Mouse (Mus musculus) lung, postnatal 0 days (tissue): ENCODE data around the gene Cltrn. TPM values are rescaled to one million over a fixed set of nuclear protein-coding genes. Genes with fewer than 3 reads are reported as not detected.

Source experiments
- ATAC-seq: fragments of 200-750 bp; cut with Nextera tagmentation; 2 replicates; pipeline ENCODE4 v1.8.0; 2017; ENCODE audit warnings: moderate library complexity
- DNase-seq: peaks from one replicate; pipeline ENCODE4 v3.0.0-alpha.2; 2016; ENCODE audit warnings: low spot score
- H3K27ac ChIP-seq: fragments of 300-500 bp; sonication (generic); 2 replicates; pipeline ENCODE4 v1.5.1; 2014; ENCODE audit warnings: antibody characterized with exemption, mild to moderate bottlenecking, low read length, mixed read lengths
- H3K27me3 ChIP-seq: fragments of 300-500 bp; sonication (generic); replicated peaks from 2 replicates; pipeline ENCODE4 v1.6.1; 2014; ENCODE audit warnings: low read length, mixed read lengths; ENCODE audit not compliant: insufficient read depth
- H3K36me3 ChIP-seq: fragments of 300-500 bp; sonication (generic); 2 replicates; pipeline ENCODE4 v1.6.1; 2014; ENCODE audit warnings: low read length, mixed read lengths; ENCODE audit not compliant: insufficient read depth
- H3K4me1 ChIP-seq: fragments of 300-500 bp; sonication (generic); 2 replicates; pipeline ENCODE4 v1.6.1; 2014; ENCODE audit warnings: antibody characterized with exemption, low read depth, low read length, mixed read lengths; ENCODE audit not compliant: insufficient read depth
- H3K4me2 ChIP-seq: fragments of 300-500 bp; sonication (generic); replicated peaks from 2 replicates; pipeline ENCODE4 v1.6.1; 2014; ENCODE audit warnings: low read depth, mild to moderate bottlenecking, low read length, moderate library complexity, mixed read lengths
- H3K4me3 ChIP-seq: fragments of 300-500 bp; sonication (generic); 2 replicates; pipeline ENCODE4 v1.5.1; 2014; ENCODE audit warnings: low read depth, low read length
- H3K9ac ChIP-seq: fragments of 300-500 bp; sonication (generic); replicated peaks from 2 replicates; pipeline ENCODE4 v1.6.1; 2014; ENCODE audit warnings: low read depth, mild to moderate bottlenecking
- H3K9me3 ChIP-seq: fragments of 300-500 bp; sonication (generic); 2 replicates; pipeline ENCODE4 v1.6.1; 2016; ENCODE audit warnings: low read length, mixed read lengths
- CTCF ChIP-seq: IDR thresholded peaks from 2 replicates; pipeline ENCODE4 v1.5.1; 2016; ENCODE audit warnings: antibody characterized with exemption, mild to moderate bottlenecking
- EP300 ChIP-seq: IDR thresholded peaks from 2 replicates; pipeline ENCODE4 v1.6.1; 2016; ENCODE audit warnings: antibody characterized with exemption, mild to moderate bottlenecking, control low read depth
- WGBS: fragments of 180-500 bp; shearing (Covaris S2); extraction: QIAGEN DNeasy Blood & Tissue Kit; methylation state at CpG from one replicate; pipeline ENCODE4 v1.1.7; 2014; 5-methylcytosine and 5-hydroxymethylcytosine counted together
- polyA plus RNA-seq: library from polyadenylated mRNA; unstranded; fragments of >200 nt; fragmentation: Nextera tagmentation; extraction: Ambion mirVana; gene quantifications from 2 replicates; pipeline ENCODE4 v1.2.1, GENCODE M21; 2015

Cltrn gene
- polyA plus RNA-seq, 1 experiment from 2014 or later: not detected

DNA sequence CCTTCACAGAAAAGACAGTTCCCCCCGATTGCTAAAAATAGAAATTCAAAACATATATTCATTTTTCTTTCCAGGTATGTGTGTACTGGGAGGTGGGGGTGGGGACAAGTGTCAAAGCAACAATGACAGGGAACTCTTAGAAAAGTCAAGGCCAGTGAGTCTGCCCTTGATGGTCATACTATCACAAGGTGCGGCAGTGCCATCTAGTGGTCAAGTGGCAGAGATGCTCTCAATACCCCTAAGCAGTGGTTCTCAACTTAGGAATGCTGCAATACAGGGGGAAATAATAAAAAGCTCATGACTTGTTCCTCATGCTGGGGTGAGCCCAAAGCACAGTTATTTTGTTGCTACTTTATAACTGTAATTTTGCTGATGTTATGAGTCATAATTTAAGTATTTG is 22.4 kb upstream of the Cltrn start:
- 10% methylated on average over 2 of the region's 2 CpGs for WGBS
- Histone ChIP-seq H3K27ac (no peak overlapping the region), H3K36me3 (no peaks in the 10 kb centered on the region), H3K9me3 (no peaks in the 10 kb centered on the region), H3K4me3 (no peak overlapping the region), H3K27me3 (no peaks in the 10 kb centered on the region), H3K4me1 (no peaks in the 10 kb centered on the region), H3K4me2 (no peak overlapping the region), H3K9ac (no peak overlapping the region)
- TF ChIP-seq CTCF: peak; percentile 86
- TF ChIP-seq EP300: no peak
- peak; percentile 84 for DNase-seq
- ATAC-seq: peak; percentile 75

DNA sequence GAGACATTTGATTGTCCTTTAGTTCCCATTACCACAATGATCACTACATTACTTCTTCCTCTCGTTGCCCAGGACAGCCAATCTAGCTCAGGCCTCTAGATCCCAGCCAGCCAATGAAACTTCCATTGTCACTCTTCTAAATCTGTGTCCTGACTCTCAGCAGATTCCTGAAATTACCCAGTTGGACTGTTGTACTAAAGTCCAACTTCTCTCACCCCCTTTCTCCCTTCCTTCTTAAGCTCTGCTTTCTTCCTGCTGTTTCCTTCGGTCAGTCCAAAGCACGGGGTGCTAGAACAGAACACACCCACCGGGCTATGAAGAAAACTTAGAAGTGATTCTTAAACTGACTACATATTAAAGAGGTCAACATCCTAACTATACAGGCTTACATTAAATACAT is 19.7 kb upstream of the Cltrn start:
- Histone ChIP-seq H3K27ac (no peak overlapping the region), H3K9ac (no peak overlapping the region), H3K9me3 (no peaks in the 10 kb centered on the region), H3K4me1 (no peaks in the 10 kb centered on the region), H3K36me3 (no peaks in the 10 kb centered on the region), H3K4me2 (no peak overlapping the region), H3K4me3 (no peak overlapping the region), H3K27me3 (no peaks in the 10 kb centered on the region)
- ATAC-seq (no peak), DNase-seq (no peak)
- WGBS: 79% methylated on average over 4 of the region's 4 CpGs
- TF ChIP-seq CTCF (no peak), EP300 (no peak)

- Histone ChIP-seq H3K9ac (peak within 1 kb of the TSS; percentile 51; the same call in 1 of the 2 replicates), H3K36me3 (no peaks in the 10 kb centered on the region), H3K27ac (peak within 1 kb of the TSS; percentile 81), H3K27me3 (no peaks in the 10 kb centered on the region), H3K4me1 (no peaks in the 10 kb centered on the region), H3K9me3 (no peaks in the 10 kb centered on the region), H3K4me2 (peak within 1 kb of the TSS; percentile 81), H3K4me3 (peak within 1 kb of the TSS; percentile 52)
- DNase-seq (peak; percentile 97), ATAC-seq (peak; percentile 99)
- 13% methylated on average over 48 of the region's 54 CpGs for WGBS
- TF ChIP-seq EP300 (0 out of 2 replicates have a peak, but pooled peaks have one; percentile 41), CTCF (no peak)
Observed at GRCm38 (mm10) chrX:164076040-164076775, 12.4 kb upstream of the Cltrn start, which contains the start of gene Siah1b. Gene Siah1b (minus strand): TSS chrX:164076493.

DNA sequence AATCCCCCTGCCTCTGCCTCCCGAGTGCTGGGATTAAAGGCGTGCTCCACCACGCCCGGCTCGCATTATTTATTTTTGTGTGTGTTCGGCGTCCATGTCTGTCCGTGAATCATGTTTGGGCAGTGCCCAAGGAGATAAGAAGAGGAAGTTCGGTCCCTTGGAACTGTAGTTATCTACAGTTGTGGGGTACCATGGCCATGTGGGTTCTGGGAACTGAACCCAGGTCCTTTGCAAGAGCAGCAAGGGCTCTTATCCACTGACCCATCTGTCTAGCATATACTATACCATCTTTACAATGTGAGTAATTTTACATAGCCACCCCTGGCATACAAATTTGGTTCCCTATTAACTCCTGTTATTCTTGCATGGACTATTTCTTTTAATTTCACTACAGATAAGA is 6.6 kb upstream of the Cltrn start:
- 85% methylated on average over 9 of the region's 9 CpGs for WGBS
- no peak overlapping the region for H3K9ac ChIP-seq
- DNase-seq (no peak), ATAC-seq (no peak)
- H3K9me3 ChIP-seq: no peaks in the 10 kb centered on the region
- H3K4me1 ChIP-seq: no peaks in the 10 kb centered on the region
- no peaks in the 10 kb centered on the region for H3K27me3 ChIP-seq
- no peak overlapping the region for H3K4me3 ChIP-seq
- no peaks in the 10 kb centered on the region for H3K36me3 ChIP-seq
- H3K27ac ChIP-seq: no peak overlapping the region
- TF ChIP-seq EP300: no peak
- TF ChIP-seq CTCF: no peak
- H3K4me2 ChIP-seq: no peak overlapping the region

DNA sequence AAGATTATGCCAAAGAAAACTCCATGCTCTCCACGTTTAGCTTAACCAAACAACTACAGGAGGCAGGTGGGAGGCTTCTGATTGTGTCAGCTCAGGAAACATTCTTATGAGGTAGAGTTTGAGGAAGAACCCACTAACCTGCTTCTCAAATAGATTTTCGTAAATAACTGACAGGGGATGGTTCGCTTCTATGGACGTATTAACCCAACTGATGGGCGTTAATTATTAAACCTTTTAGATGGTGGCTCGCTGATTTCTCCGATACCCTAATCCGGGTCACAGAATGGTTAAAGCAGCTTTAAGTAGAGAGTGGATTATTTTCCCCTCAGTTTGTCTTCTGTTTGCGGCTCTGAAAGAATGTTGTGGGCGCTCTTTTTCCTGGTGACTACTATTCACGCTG is 1.3 kb downstream of the Cltrn start:
- Histone ChIP-seq H3K9ac (no peak overlapping the region), H3K4me3 (no peak overlapping the region), H3K27me3 (no peaks in the 10 kb centered on the region), H3K4me1 (no peaks in the 10 kb centered on the region), H3K27ac (no peak overlapping the region), H3K9me3 (no peaks in the 10 kb centered on the region), H3K4me2 (no peak overlapping the region), H3K36me3 (no peaks in the 10 kb centered on the region)
- WGBS: 65% methylated on average over 11 of the region's 11 CpGs
- TF ChIP-seq EP300 (no peak), CTCF (no peak)
- no peak for ATAC-seq
- no peak for DNase-seq

GRCm38 (mm10) chrX:164092300-164093169 is 3.9 kb downstream of the Cltrn start:
- H3K4me1 ChIP-seq: no peaks in the 10 kb centered on the region
- H3K27ac ChIP-seq: no peak overlapping the region
- H3K9me3 ChIP-seq: no peaks in the 10 kb centered on the region
- TF ChIP-seq CTCF (no peak), EP300 (no peak)
- H3K4me2 ChIP-seq: no peak overlapping the region
- DNase-seq (peak; percentile 4), ATAC-seq (peak; percentile 32; the same call in 1 of the 2 replicates)
- H3K27me3 ChIP-seq: no peaks in the 10 kb centered on the region
- H3K9ac ChIP-seq: no peak overlapping the region
- no peaks in the 10 kb centered on the region for H3K36me3 ChIP-seq
- H3K4me3 ChIP-seq: no peak overlapping the region
- WGBS: 28% methylated on average over 7 of the region's 7 CpGs
